Mouse (Mus musculus): ENCODE measurements around the gene Cfap36.

GRCm38 (mm10) chr11:29216196-29216595 lies 31.0 kb downstream of the Cfap36 start:
- no peak for TF ChIP-seq HCFC1 (IDR thresholded peaks at IDR 0.05; ENCODE audit: low read depth, low read length)
- TF ChIP-seq MAX (IDR thresholded peaks at IDR 0.05; ENCODE audit: low read length): no peak
- TF ChIP-seq POLR2A (IDR thresholded peaks at IDR 0.05; ENCODE audit: low read depth, low read length): no peak
- TF ChIP-seq CTCF (conservative IDR thresholded peaks at IDR 0.05 in 1 of 2, IDR thresholded peaks at IDR 0.05 in 1 of 2; ENCODE audit: low read depth in 2 of 2, low read length in 2 of 2): no peak

All from CH12.LX (cell line).